Mouse (Mus musculus) forebrain, embryonic 13.5 days (tissue): ENCODE measurements around the gene Dnmt1. TPM values are rescaled to one million over a fixed set of nuclear protein-coding genes. Genes with fewer than 3 reads are reported as not detected.
A peak's percentile ranks its signal among the peaks of the same experiment; 100 is the strongest.
"Not testable (repeated sequence)": the region's sequence is repeated elsewhere in the genome, so short reads cannot be mapped to it uniquely, and the experiment has no call there.

ENCODE experiments used
- ATAC-seq: fragments of 200-750 bp; cut with Nextera tagmentation; 2 replicates; pipeline ENCODE4 v1.8.0; 2017
- H3K27ac ChIP-seq: fragments of 300-500 bp; sonication (generic); 2 replicates; pipeline ENCODE4 v1.5.1; 2015; ENCODE audit warnings: inconsistent platforms, mild to moderate bottlenecking, moderate library complexity
- H3K27me3 ChIP-seq: fragments of 300-500 bp; sonication (generic); 2 replicates; pipeline ENCODE4 v1.6.1; 2015; ENCODE audit warnings: mild to moderate bottlenecking, inconsistent platforms
- H3K36me3 ChIP-seq: fragments of 300-500 bp; sonication (generic); 2 replicates; pipeline ENCODE4 v1.6.1; 2015; ENCODE audit warnings: mild to moderate bottlenecking, inconsistent platforms; ENCODE audit not compliant: poor library complexity, severe bottlenecking
- H3K4me1 ChIP-seq: fragments of 300-500 bp; sonication (generic); 2 replicates; pipeline ENCODE4 v1.6.1; 2015; ENCODE audit warnings: inconsistent platforms
- H3K4me2 ChIP-seq: fragments of 300-500 bp; sonication (generic); 2 replicates; pipeline ENCODE4 v1.6.1; 2015; ENCODE audit warnings: inconsistent platforms, mild to moderate bottlenecking, moderate library complexity
- H3K4me3 ChIP-seq: fragments of 300-500 bp; sonication (generic); 2 replicates; pipeline ENCODE4 v1.5.1; 2015; ENCODE audit warnings: mild to moderate bottlenecking, inconsistent platforms
- H3K9ac ChIP-seq: fragments of 300-500 bp; sonication (generic); 2 replicates; pipeline ENCODE4 v1.6.1; 2015; ENCODE audit warnings: mild to moderate bottlenecking, inconsistent platforms
- H3K9me3 ChIP-seq: fragments of 300-500 bp; sonication (generic); replicated peaks from 2 replicates; pipeline ENCODE4 v1.6.1; 2016; ENCODE audit warnings: inconsistent platforms
- WGBS: fragments of 180-500 bp; shearing (Covaris S2); methylation state at CpG from one replicate; pipeline ENCODE4 v1.1.7; 2015; 5-methylcytosine and 5-hydroxymethylcytosine counted together
- polyA plus RNA-seq: library from polyadenylated mRNA; unstranded; fragments of >200 nt; fragmentation: Nextera tagmentation; extraction: Ambion mirVana; gene quantifications from 2 replicates; pipeline ENCODE4 v1.2.1, GENCODE M21; 2015

The Dnmt1 gene
- polyA plus RNA-seq: 92.4 and 103 TPM in 2 replicates

- Histone ChIP-seq H3K4me2 (no peak within 1 kb of the TSS), H3K9me3 (no peaks in the 10 kb centered on the region), H3K4me1 (no peaks in the 10 kb centered on the region), H3K27ac (no peak within 1 kb of the TSS), H3K27me3 (no peaks in the 10 kb centered on the region; the same call in 1 of the 2 replicates), H3K9ac (no peak within 1 kb of the TSS), H3K4me3 (no peak within 1 kb of the TSS), H3K36me3 (no peaks in the 10 kb centered on the region)
- 84% methylated on average over 2 of the region's 2 CpGs for WGBS
- no peak for ATAC-seq
These were observed at the start of gene Dnmt1 for GRCm38 (mm10) chr9:20959430-20959938. Gene Dnmt1 (minus strand): TSS chr9:20959888.

- no peak overlapping the region for H3K9ac ChIP-seq
- no peak overlapping the region for H3K4me3 ChIP-seq
- no peaks in the 10 kb centered on the region for H3K9me3 ChIP-seq
- peaks cover 8% of the 10 kb centered on the region for H3K4me1 ChIP-seq
- WGBS: 89% methylated on average over 7 of the region's 7 CpGs
- no peak overlapping the region for H3K4me2 ChIP-seq
- H3K36me3 ChIP-seq: peaks cover 51% of the 10 kb centered on the region
- ATAC-seq: no peak
- H3K27me3 ChIP-seq: peaks cover 12% of the 10 kb centered on the region
- H3K27ac ChIP-seq: no peak overlapping the region
These were observed 48.3 kb upstream of the Dnmt1 start for GRCm38 (mm10) chr9:21008007-21008406.

- WGBS: 89% methylated on average over 10 of the region's 10 CpGs
- H3K4me1 ChIP-seq: peaks cover 8% of the 10 kb centered on the region
- H3K27me3 ChIP-seq: peaks cover 7% of the 10 kb centered on the region
- H3K4me2 ChIP-seq: no peak overlapping the region
- H3K27ac ChIP-seq: no peak overlapping the region
- H3K4me3 ChIP-seq: no peak overlapping the region
- H3K36me3 ChIP-seq: peaks cover 51% of the 10 kb centered on the region
- H3K9me3 ChIP-seq: no peaks in the 10 kb centered on the region
- no peak for ATAC-seq
- no peak overlapping the region for H3K9ac ChIP-seq
These were observed 47.7 kb upstream of the Dnmt1 start for GRCm38 (mm10) chr9:21007313-21007952.

GRCm38 (mm10) chr9:21002627-21003551 is 43.2 kb upstream of the Dnmt1 start, which contains the start of gene Mrpl4:
Gene Mrpl4 (plus strand): TSS chr9:21002738.
- WGBS: under 1% methylated on average over 72 of the region's 72 CpGs
- H3K4me2 ChIP-seq: peak within 1 kb of the TSS; percentile 86
- H3K9me3 ChIP-seq: no peaks in the 10 kb centered on the region
- peak within 1 kb of the TSS; percentile 83 for H3K9ac ChIP-seq
- peaks cover 11% of the 10 kb centered on the region for H3K4me1 ChIP-seq
- peak; percentile 92 for ATAC-seq
- H3K4me3 ChIP-seq: peak within 1 kb of the TSS; percentile 82
- peaks cover 33% of the 10 kb centered on the region for H3K36me3 ChIP-seq
- H3K27ac ChIP-seq: peak within 1 kb of the TSS; percentile 68
- no peaks in the 10 kb centered on the region for H3K27me3 ChIP-seq

- peak overlapping the region; percentile 82 for H3K4me3 ChIP-seq
- peak overlapping the region; percentile 83 for H3K9ac ChIP-seq
- H3K27ac ChIP-seq: peak overlapping the region; percentile 68
- no peak; the same call in 1 of the 2 replicates for ATAC-seq
- peaks cover 11% of the 10 kb centered on the region for H3K4me1 ChIP-seq
- H3K9me3 ChIP-seq: no peaks in the 10 kb centered on the region
- peaks cover 27% of the 10 kb centered on the region for H3K36me3 ChIP-seq
- H3K27me3 ChIP-seq: no peaks in the 10 kb centered on the region
- peak overlapping the region; percentile 86 for H3K4me2 ChIP-seq
- 11% methylated on average over 7 of the region's 7 CpGs for WGBS
These were observed 42.6 kb upstream of the Dnmt1 start for GRCm38 (mm10) chr9:21002270-21002626.

GRCm38 (mm10) chr9:21001651-21002200 is 42.0 kb upstream of the Dnmt1 start:
- Histone ChIP-seq H3K9me3 (no peaks in the 10 kb centered on the region), H3K4me2 (peak overlapping the region; percentile 86; the same call in 1 of the 2 replicates), H3K4me1 (peaks cover 11% of the 10 kb centered on the region), H3K4me3 (no peak overlapping the region), H3K27ac (no peak overlapping the region), H3K27me3 (no peaks in the 10 kb centered on the region), H3K36me3 (peaks cover 22% of the 10 kb centered on the region), H3K9ac (no peak overlapping the region)
- no peak for ATAC-seq
- WGBS: 79% methylated on average over 6 of the region's 6 CpGs

GRCm38 (mm10) chr9:21000811-21001210 is 41.1 kb upstream of the Dnmt1 start:
- no peak for ATAC-seq
- H3K9ac ChIP-seq: no peak overlapping the region
- H3K9me3 ChIP-seq: no peaks in the 10 kb centered on the region
- no peak overlapping the region for H3K4me3 ChIP-seq
- H3K27ac ChIP-seq: no peak overlapping the region
- H3K4me2 ChIP-seq: no peak overlapping the region
- no peaks in the 10 kb centered on the region for H3K27me3 ChIP-seq
- H3K4me1 ChIP-seq: peaks cover 11% of the 10 kb centered on the region
- peaks cover 14% of the 10 kb centered on the region for H3K36me3 ChIP-seq

GRCm38 (mm10) chr9:20998337-20998736 is 38.6 kb upstream of the Dnmt1 start:
- not testable (repeated sequence) for H3K27ac ChIP-seq, H3K4me2 ChIP-seq, H3K27me3 ChIP-seq, H3K9me3 ChIP-seq, H3K4me3 ChIP-seq, H3K36me3 ChIP-seq, ATAC-seq, H3K4me1 ChIP-seq, H3K9ac ChIP-seq
- WGBS: 74% methylated on average over 1 of the region's 1 CpGs

GRCm38 (mm10) chr9:20997065-20997464 is 37.4 kb upstream of the Dnmt1 start:
- WGBS: 88% methylated on average over 8 of the region's 8 CpGs
- Histone ChIP-seq H3K9ac (no peak overlapping the region), H3K27ac (no peak overlapping the region), H3K27me3 (no peaks in the 10 kb centered on the region), H3K36me3 (no peaks in the 10 kb centered on the region), H3K4me3 (no peak overlapping the region), H3K4me2 (no peak overlapping the region), H3K9me3 (no peaks in the 10 kb centered on the region), H3K4me1 (no peaks in the 10 kb centered on the region)
- no peak for ATAC-seq

- H3K9me3 ChIP-seq: no peaks in the 10 kb centered on the region
- WGBS: 63% methylated on average over 3 of the region's 3 CpGs
- H3K4me2 ChIP-seq: no peak overlapping the region
- no peak for ATAC-seq
- no peak overlapping the region for H3K9ac ChIP-seq
- H3K27ac ChIP-seq: no peak overlapping the region
- no peaks in the 10 kb centered on the region for H3K36me3 ChIP-seq
- no peaks in the 10 kb centered on the region for H3K27me3 ChIP-seq
- H3K4me1 ChIP-seq: no peaks in the 10 kb centered on the region
- H3K4me3 ChIP-seq: no peak overlapping the region
These were observed 35.4 kb upstream of the Dnmt1 start for GRCm38 (mm10) chr9:20995069-20995468.

GRCm38 (mm10) chr9:20993165-20993898 is 33.6 kb upstream of the Dnmt1 start:
- Histone ChIP-seq H3K9ac (no peak overlapping the region), H3K4me3 (no peak overlapping the region), H3K27ac (no peak overlapping the region)

More at GRCm38 (mm10) chr9:20993165-20993898, 33.6 kb upstream of the Dnmt1 start:
- Histone ChIP-seq H3K4me2 (no peak overlapping the region), H3K36me3 (no peaks in the 10 kb centered on the region), H3K27me3 (peaks cover 1% of the 10 kb centered on the region; the same call in 1 of the 2 replicates), H3K4me1 (no peaks in the 10 kb centered on the region), H3K9me3 (no peaks in the 10 kb centered on the region)
- 55% methylated on average over 5 of the region's 5 CpGs for WGBS
- ATAC-seq: no peak
